Mouse (Mus musculus): ENCODE measurements at regions not wholly inside any gene's neighbourhood (a gene's known extent, or its start where the extent isn't known, plus 50 kb on each side); places are given as distances from the start of the nearest gene placed in this dataset.

DNA sequence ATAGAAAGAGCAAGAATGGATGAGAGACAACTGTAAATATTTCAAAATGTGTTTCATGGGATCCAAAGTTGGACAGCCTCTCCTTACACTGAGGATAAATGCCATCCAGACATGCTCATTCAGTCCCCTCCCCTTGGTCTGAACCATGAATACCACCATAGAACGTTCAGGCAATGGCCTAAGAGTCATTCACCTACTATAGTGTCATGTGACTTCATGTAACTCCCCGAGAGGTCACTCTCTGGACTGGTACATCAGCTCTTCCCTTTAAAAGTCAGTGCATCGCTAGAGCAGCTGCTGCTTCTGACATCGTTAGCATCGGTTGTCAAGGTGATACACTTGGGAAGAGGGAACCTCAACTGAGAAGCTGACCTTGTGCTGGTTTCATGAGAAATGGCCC is 260.2 kb upstream of the Fn1 start:
- TF ChIP-seq CTCF (IDR thresholded peaks at IDR 0.05; ENCODE audit: borderline replicate concordance, insufficient read depth, low read depth, low read length) (no peak), POLR2A (IDR thresholded peaks at IDR 0.05; ENCODE audit: borderline replicate concordance, insufficient read depth, low read length) (no peak)
